Mouse (Mus musculus) megakaryocyte, embryonic 14.5 days (primary cell): Measurements from ENCODE around the gene Hdac4.

ENCODE experiments used
- FLI1 ChIP-seq: IDR thresholded peaks from 2 replicates; pipeline ENCODE4 v1.6.1; 2012; ENCODE audit warnings: low read length, inconsistent platforms, mixed read lengths
- GATA1 ChIP-seq: IDR thresholded peaks from 3 replicates; pipeline ENCODE4 v1.6.1; 2012; ENCODE audit warnings: mixed read lengths, low read length, inconsistent platforms, borderline replicate concordance

GRCm38 (mm10) chr1:92104718-92105117 lies 90.8 kb downstream of the Hdac4 start:
- TF ChIP-seq GATA1 (no peak), FLI1 (no peak)
